ENCODE assay signal across 21 mouse cellular contexts in genomic region chr11:54694291-54694690, GRCm38 (mm10).
"Had no signal": no experiment of that assay in that cellular context is flagged by ENCODE, and none has a peak within 500 bp of the region (broad histone marks: within the 10 kb centered on the region; RNA-seq: fewer than 3 reads in every experiment).

No protein-coding gene starts in this region.

- ATAC-seq: liver, postnatal 0 days; lung, postnatal 0 days; midbrain, embryonic 13.5 days; midbrain, embryonic 16.5 days had no signal

- H3K9me3 ChIP-seq: kidney, embryonic 15.5 days; limb, embryonic 12.5 days; limb, embryonic 15.5 days; midbrain, embryonic 10.5 days; midbrain, embryonic 13.5 days; stomach, embryonic 15.5 days had no signal

- H3K9ac ChIP-seq: kidney, embryonic 15.5 days; limb, embryonic 12.5 days; limb, embryonic 15.5 days; liver, embryonic 14.5 days; liver, postnatal 0 days; lung, embryonic 14.5 days; midbrain, embryonic 13.5 days; stomach, embryonic 15.5 days had no signal

- H3K4me2 ChIP-seq: kidney, embryonic 15.5 days; limb, embryonic 12.5 days; limb, embryonic 15.5 days; liver, embryonic 11.5 days; lung, embryonic 14.5 days; midbrain, embryonic 13.5 days; stomach, embryonic 15.5 days had no signal

- DNase-seq: kidney, adult 8-10 months; kidney, postnatal 10 days; kidney, postnatal 36 days; layer of hippocampus, postnatal 36 days; left cerebral cortex, postnatal 4 days; liver, postnatal 0 days; lung, embryonic 14.5 days; right cerebral cortex, postnatal 25 days; spleen, adult 18-20 months; thymus, postnatal 25 days had no signal

- H3K27me3 ChIP-seq: kidney, embryonic 15.5 days; limb, embryonic 12.5 days; limb, embryonic 15.5 days; midbrain, embryonic 13.5 days; stomach, embryonic 15.5 days had no signal

- H3K27ac ChIP-seq: kidney, embryonic 15.5 days; left cerebral cortex, adult 2 months; limb, embryonic 12.5 days; limb, embryonic 15.5 days; liver, embryonic 14.5 days; midbrain, embryonic 10.5 days; midbrain, embryonic 13.5 days; stomach, embryonic 15.5 days had no signal

- H3K4me1 ChIP-seq: kidney, embryonic 15.5 days; limb, embryonic 12.5 days; limb, embryonic 15.5 days; midbrain, embryonic 10.5 days; midbrain, embryonic 13.5 days; stomach, embryonic 15.5 days had no signal

- H3K4me3 ChIP-seq: kidney, embryonic 15.5 days; left cerebral cortex, adult 2 months; limb, embryonic 12.5 days; limb, embryonic 15.5 days; midbrain, embryonic 10.5 days; midbrain, embryonic 13.5 days; stomach, embryonic 15.5 days had no signal
